Mouse (Mus musculus) frontal cortex, adult (tissue): ENCODE results near the gene Zfp97.
"Not testable (repeated sequence)": the region's sequence is repeated elsewhere in the genome, so short reads cannot be mapped to it uniquely, and the experiment has no call there.

Experiments
- ATAC-seq: cut with Nextera tagmentation; 2 replicates; pipeline ENCODE4 v1.9.2; 2017; ENCODE audit warnings: mild to moderate bottlenecking, moderate library complexity, mixed read lengths; ENCODE audit not compliant: low TSS enrichment

Zfp97 gene

DNA sequence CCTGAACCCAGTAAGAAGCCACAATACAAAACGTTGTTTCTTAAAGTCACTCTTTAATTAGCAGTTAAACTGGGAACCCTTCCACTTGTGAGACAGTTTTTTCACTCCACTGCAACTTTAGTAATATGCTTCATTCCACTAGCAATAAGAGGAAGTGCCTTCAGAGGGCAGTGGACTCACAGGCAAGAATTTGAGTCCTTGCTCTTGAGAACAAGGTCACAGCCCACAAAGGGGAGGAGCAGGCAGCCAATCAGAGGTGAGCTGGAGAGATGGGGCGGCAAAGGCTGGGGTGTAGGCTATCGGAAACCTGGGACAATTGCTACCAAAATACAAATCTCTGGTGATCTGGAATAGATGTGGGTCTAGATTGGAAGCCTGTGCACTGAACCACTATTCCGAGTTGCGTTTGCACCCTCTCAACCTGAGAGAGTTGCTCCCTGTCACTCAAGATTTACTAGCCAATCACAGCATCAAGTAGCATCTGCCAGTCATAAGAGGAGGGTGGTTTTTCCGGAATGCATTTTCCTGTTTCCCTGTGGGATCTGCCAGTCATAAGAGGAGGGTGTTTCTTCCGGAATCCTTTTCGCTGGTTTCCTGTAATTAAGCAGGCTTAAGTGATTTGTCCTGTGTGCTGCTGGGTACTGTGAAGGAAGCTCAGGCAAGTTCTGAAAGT is at the start of gene Zfp97:
Gene Zfp97 (plus strand): TSS at position 586 of the 673 bp plus-strand sequence.
- ATAC-seq: peak; percentile 100

DNA sequence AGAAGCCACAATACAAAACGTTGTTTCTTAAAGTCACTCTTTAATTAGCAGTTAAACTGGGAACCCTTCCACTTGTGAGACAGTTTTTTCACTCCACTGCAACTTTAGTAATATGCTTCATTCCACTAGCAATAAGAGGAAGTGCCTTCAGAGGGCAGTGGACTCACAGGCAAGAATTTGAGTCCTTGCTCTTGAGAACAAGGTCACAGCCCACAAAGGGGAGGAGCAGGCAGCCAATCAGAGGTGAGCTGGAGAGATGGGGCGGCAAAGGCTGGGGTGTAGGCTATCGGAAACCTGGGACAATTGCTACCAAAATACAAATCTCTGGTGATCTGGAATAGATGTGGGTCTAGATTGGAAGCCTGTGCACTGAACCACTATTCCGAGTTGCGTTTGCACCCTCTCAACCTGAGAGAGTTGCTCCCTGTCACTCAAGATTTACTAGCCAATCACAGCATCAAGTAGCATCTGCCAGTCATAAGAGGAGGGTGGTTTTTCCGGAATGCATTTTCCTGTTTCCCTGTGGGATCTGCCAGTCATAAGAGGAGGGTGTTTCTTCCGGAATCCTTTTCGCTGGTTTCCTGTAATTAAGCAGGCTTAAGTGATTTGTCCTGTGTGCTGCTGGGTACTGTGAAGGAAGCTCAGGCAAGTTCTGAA is 57.7 kb downstream of the Zfp97 start:
- ATAC-seq: peak; percentile 100

DNA sequence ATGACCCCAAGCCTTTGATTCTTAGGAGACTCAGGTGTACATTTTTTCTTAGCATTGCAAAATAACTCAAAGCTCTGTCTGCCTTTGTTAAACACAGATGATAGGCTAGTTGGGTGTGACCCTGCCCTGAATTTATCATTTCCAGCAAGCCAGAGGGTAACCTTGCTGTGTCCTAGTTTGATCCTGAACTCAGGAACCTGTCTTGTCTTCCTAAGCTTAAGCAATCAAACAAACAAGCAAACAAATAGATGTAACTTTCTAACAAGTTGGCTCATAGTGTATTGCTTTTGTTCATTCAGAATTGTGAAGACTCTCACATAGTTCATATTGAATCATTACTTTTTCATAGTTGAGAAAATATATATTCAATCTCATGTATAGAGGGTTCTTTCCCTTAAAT is 73.5 kb downstream of the Zfp97 start:
- ATAC-seq: not testable (repeated sequence)

DNA sequence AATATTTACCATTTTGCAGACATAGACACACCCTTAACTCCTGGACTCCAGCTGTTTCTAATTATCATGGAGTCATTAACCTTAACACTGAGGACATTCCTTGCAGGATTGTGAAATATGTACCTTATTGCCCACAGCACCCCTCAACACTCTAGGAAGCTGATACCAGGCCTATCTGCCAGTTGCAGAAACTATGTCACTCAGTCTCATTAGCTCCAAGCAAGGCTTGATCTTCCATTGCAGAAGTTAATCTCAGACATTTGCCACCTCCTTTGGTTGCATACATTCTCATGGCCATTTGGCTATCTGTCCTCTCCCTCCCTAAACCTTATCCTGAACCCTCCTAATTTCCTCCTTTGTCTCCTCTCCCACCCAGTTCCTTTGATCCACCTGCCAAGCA is 74.0 kb downstream of the Zfp97 start:
- ATAC-seq: no peak

DNA sequence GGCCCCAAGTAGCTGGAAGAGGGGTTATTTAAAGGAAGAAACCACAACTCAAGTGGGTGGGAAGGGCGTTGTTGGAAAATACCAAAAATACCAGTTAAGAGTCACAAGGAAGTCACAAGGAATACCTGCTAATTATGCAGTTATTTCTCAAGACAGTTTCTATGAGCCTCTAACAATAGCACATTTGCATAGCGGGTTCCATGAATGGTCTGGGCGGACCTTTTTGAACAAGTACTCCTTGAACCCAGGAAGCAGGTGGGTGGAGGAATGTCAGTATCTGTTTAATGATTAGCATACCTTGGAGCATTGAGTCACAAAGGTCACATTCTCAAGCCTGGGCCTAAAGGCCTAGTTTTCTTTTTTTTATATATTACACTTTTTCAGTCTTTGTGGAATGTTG is 74.9 kb downstream of the Zfp97 start:
- ATAC-seq: not testable (repeated sequence)
